Mouse (Mus musculus): ENCODE data around the gene 4933428G20Rik.

GRCm38 (mm10) chr11:97512511-97512910 is 12.4 kb upstream of the 4933428G20Rik start:
- TF ChIP-seq CTCF (IDR thresholded peaks at IDR 0.05; ENCODE audit: insufficient read depth, low read length) (no peak), POLR2A (IDR thresholded peaks at IDR 0.05; ENCODE audit: borderline replicate concordance, extremely low read depth, low read depth, low read length) (no peak)

Measured in lung, adult 2 months (tissue).